Mouse (Mus musculus) mouse trophoblast stem cell (cell line): ENCODE data around the gene Spry1.

ENCODE experiments used
- in situ Hi-C, 2 experiments: fragments of 300-500 bp; cut with MseI, MboI; formaldehyde crosslinking; loops; 2 replicates in 1 of 2; 3 replicates in 1 of 2; pipeline ENCODE4 v1.15.1; 2025

The Spry1 gene

DNA sequence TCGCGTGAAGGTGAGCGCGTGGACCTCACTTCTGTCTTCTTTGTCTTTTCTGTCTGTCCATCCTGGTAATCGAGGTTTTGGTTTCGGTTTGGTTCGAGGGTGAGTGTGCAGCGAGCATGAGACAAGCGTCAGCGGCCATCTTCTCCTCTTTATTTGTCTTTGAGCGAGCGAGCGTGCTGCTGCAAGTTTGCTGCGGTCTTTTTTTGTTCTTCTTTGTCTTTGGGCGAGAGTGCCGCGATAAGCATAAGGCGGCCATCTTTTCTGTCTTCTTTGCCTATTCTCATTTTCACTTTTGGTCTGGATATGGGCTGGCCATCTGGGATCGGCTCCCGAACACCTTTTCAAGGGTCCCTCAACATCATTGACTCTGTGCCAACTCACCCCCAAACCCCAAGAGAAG, 29.4 kb downstream of the Spry1 start:
- in situ Hi-C loops = no loop called here

DNA sequence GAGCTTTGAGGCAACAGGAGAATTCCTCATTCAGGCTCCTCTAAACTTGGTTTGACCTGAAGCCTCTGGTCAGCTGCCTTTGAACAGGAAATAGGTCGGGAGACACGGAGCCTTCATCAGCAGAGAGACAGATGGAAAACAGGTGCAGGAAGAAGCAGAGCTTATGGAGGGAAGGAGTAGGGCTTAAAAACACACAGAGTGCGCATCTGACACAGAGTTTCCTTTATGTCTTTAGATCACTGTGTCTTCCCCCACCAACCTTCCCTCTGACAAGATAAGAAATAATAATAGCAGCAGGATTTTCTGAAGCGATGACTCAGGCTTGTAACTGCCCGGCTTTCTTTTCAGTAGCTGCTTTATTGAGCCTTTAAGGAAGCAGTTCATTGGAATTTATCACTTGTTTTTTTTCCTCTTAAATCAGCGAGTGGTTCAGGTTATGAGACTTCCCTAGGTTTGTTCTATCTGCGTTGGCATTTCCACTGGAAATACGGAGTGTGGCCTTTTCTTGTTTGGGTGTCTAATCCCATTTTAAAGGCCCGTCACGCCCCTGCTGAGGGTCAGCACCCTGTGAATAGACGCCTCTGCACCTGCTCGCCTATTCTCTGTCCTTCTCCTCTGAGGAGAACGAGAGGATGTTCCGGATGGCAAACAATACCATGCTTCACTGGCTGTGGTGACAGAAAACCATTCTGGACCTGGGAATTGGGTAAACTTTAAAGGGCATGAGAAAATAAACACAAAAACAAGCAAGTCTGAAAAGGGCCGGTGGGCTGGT, 32.7 kb downstream of the Spry1 start:
- in situ Hi-C loops = no loop called here

DNA sequence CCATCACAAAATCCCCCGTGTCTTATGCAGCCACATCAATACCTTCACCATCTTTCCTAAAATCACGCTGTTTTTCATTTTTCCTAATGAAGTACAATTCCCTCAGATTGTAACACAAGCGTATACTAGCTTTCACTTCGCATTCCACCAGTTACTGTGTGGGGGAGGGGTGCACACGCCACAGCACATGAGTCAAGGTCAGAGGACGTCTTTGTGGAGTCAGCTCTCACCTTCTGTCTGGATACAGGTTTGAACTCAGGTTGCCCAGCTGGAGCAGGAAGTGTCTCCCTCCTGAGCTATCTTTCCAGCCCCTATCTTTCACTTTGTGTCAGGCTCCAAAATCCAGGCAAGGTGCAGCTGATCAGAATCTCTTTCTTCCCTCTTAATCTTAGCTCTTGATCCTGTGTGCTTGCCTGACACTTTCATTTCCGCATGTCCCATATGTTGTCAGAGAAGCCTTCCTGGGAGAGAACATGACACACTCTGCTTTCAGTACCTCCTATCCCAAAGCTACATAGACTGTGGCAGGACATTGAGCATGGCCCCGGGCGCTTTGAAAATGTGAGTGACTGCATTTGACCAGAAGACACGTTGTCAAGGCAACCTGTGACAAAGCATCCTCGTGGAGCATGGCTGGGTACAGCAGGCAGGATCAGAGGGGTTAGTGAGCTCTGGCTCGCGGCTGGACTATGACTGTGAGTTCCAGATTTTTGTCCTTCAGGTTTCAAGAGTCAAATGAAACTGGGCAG, 33.9 kb downstream of the Spry1 start:
- in situ Hi-C loops = no loop called here

DNA sequence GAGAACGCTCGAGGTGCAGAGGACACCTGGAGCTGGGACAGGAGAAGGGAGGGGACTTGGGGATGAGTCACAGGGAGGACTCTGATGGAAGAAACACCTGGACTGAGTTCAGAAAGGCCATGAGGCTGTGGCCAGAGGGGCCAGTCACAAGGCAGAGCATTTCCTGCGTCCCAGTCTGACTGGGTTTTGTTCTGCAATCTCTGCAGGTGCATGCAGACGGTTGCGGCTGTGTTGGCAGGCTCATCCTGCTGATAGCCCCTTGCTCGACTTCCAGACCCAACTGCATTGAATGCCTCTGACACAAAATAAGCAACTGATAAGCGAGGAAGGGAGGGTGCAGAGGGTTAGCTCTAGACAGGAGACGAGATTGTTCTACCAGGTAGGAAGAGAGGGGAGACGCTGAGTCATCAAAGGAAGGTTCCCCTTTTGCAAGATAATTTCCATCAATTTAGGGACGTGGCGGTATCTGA, 35.3 kb downstream of the Spry1 start:
- in situ Hi-C loops = no loop called here

DNA sequence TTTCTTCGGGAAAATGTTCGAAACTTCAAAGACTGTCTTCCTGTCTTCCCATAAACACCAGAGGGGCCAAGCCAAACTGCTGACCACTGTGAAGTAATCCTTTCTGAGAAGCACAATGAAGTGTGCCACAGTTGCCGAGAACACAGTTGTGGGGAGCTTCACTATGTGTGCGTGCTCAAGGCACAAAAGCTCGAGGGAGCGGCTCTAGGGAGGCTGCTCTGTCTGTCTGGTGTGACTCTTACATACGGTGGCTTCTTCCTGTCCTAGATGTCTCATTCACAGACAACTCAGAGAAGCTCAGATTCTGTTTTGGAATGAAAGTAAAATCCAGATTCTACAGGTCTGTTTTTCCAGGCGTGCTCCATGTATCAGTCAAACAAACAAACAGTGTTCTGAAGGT, 36.5 kb downstream of the Spry1 start:
- in situ Hi-C loops = no loop called here

DNA sequence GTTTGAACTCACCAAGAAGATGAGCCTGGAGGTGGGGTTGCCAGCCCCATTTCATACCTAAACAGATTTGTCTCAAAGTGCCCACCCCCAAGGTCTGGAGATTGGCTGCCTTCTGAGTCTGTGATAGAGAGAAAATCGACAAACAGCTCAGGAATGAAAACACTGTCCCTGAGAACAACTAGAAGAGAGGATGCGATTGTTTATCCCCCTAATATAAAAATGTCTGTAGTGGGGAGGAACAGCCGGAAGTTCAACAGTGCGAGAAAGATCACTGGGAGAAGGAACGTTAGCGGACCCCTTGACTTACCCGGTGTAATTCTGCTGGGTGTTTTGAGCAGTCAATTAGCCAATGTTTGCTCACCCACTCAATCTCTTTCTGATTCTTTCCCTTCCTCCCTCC, 46.5 kb downstream of the Spry1 start:
- in situ Hi-C loops = no loop called here

DNA sequence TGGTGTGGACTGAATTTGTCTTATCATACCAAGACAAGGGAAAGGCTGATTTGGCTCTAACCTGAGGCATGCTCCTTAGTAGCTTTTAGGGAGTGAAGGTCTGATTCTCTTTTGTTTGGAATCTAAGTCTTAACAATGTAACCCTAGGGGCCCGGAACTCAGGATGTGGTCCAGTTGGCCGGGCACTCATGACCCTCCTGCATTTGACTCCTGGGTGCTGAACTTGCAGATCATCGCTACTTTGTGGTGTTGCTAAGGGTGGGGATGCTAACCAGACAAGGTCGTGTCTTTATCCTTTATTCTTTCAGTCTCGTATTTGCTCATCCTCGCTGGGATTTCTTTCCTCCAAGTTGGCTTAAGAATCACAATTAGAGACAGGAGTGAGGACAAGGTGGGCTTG, 47.0 kb downstream of the Spry1 start:
- in situ Hi-C loops = no loop called here

DNA sequence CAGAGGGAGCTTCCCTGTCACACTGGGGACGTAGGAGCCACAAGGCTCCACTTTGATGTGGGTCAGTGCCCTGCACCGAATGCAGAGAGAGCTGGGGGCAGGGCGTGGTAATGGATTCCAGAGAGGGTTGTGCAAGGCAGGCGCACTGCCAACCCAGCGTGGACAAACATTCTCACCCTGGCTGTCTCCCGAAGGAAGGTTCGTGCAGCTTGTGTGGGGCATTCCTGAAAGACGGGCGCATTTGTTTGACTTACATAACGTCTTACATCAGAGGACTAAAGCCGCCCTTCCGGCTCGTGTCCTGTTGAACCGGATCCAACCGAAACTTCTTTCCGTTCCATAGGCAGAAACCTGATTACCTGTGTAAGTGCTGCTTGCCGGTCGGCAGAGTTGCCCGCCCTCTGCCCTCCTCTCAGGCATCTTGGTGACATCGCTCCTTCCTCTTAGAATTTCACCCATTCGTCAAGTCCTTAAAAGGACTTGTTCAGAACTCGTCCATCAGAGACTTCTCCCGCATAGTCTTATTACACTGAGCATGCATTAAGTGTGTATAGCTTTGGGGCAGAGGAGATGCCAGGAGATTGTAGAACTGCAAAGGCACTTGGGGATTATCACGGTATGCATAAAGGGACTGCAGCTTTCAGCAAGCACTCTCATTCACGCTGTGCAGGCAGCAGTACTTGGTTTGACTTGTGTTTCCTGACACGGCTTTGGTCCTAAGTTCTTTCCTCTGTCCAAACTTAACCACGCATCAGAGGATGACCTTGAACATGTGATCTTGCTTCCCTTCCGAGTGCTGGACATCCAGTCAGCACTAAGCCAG, 47.6 kb downstream of the Spry1 start:
- in situ Hi-C loops = no loop called here

DNA sequence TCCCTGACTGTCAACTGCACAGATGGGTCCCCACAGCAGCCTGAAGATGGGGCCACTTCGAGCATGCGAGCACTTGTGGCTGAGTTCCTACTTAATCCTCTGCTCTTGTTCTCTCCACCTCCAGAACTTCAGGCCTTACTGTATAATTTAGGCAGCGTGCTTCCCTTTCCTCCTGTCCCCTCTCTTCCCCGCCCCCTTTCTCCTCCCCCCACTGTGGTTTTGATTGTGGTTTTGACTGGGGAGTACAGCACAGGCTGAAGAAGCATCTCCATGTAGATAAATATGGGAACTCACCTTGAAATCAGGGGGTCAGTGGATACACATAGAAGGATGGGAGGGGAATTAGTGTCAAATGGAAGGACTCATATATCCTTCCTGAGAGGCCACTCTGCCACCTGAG, 53.2 kb downstream of the Spry1 start:
- in situ Hi-C loops = no loop called here

DNA sequence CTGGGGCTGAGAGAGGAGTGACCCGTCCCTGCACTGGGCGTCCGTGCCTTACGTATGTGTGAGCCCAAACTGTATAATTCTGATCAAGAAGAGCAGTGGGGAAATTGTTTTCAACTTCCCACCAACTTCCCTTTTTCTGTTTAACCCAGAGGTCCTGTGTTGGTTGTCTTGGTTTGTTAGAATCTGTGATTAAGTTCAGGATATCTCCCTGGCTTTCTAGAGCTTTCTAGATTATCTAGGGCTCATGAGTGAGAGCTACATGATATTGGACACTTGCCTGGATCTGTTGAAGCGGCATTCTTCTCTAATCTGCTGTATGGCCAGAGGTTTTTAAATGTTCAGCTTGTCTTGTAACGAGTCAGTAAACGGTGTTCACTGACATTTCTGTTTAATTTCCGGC, 53.8 kb downstream of the Spry1 start:
- in situ Hi-C loops = no loop called here
